Mouse (Mus musculus) adrenal gland, adult 18-20 months (tissue): ENCODE results near the gene Rpl10a. TPM values are rescaled to one million over a fixed set of nuclear protein-coding genes. Genes with fewer than 3 reads are reported as not detected.
"Not testable (repeated sequence)": the region's sequence is repeated elsewhere in the genome, so short reads cannot be mapped to it uniquely, and the experiment has no call there.

Experiments
- DNase-seq, 2 experiments: peaks; one replicate each; pipeline ENCODE4 v3.0.0; 2021 to 2022; ENCODE audit warnings: low spot score in 2 of 2
- total RNA-seq, 2 experiments: library from RNA; stranded (reverse); gene quantifications; 1 replicate in 1 of 2; 2 replicates in 1 of 2; pipeline ENCODE4 v1.2.3; 2021

The Rpl10a gene
- total RNA-seq, 2 experiments from 2014 or later, result 760 to 827 TPM

DNA sequence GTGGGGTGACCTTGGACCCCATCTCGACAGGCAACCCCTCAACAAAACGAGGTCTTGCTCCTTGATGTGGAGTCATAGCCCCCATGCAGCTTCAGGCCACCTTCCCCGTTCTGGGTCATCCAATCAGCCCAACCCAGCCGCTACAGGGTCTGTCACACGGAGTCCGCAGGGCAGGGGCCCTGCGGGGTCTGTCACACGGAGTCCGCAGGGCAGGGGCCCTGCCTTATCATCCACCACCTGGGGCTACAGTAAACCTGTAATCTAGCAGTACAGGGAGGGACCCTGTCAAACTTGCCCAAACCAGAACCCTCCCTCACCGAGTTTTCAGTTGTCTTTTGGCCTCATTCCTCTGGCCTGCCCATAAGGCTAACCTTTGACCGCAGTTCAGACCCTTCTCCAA lies 23.7 kb downstream of the Rpl10a start:
- no peak for DNase-seq

DNA sequence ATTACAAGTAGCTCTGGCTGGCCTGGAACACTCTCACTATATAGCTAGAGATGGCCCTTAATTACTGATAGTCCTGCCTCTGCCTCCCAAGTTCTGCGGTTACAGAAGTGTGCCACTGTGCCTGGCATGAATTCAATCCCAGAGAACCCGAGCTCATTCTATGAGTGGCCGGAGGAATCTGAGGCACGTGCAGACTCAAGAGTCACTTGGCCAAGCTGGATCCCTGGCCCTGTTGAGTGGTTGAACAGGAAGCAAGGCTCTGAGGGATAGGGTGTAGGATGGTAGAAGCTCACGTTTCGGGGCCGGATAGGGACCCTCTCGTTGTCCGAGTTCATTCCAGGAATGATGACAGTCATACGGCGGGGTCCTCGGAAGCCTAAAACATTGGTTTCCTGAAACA lies 27.6 kb downstream of the Rpl10a start:
- no peak for DNase-seq

DNA sequence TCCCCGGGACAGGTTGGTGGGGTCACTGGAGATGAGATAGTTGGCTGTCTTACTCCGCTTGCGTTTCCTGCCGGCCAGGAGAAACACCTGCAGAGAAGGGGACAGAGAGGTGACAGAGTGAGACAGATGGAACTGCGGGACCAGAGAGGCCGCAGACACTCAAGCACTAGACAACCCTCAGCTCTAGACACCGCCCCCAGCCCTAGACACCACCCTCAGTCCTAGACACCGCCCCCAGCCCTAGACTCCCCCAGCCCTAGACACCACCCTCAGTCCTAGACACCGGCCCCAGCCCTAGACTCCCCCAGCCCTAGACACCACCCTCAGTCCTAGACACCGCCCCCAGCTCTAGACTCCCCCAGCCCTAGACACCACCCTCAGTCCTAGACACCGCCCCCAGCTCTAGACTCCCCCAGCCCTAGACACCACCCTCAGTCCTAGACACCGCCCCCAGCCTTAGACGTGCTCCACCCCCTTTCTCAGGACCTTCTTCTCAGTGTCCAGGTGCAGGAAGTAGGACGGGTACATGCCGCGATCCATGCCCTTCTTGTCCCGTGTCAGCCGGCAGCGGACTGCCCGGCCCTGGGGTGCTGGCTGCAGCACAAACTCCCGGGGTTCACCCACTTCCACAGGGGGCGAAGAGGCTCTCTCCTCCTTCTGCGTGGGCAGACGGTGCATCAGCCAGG lies 30.4 kb downstream of the Rpl10a start:
- not testable (repeated sequence) for DNase-seq

DNA sequence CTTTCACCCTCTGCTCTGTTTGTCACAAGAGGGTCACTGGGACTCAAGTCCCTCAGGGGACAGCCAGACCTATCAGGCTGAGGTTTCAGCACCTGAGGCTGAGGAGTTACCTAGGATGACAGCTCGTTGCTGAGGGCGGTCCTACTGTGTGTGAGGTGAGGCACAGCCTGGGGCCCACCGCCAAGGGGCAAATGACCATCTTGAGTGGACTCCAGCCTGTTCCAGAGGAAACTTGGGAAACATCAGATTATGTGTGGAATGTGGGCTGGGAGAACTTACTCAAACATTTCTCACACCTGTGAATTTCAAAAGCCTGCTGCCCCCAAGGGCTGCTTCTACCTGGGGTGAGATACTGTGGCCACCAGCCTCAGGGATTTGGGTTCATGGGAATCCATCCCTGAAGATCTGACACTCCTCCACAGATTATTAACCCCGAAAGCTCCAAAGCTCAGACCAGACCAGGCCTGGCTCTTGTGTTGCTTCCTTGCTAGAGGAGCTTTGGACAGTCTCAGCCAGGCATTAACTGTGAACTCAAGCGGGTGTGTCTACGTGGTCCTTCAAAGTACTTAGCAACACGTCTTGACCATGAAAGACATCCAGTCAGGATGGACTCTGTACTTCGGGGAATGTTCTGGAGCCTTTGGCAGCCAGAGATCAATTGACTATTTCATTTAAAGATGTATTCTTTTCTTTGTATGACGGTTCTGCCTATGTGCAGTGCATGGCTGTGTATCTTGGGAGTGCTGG lies 32.4 kb downstream of the Rpl10a start:
- no peak for DNase-seq

DNA sequence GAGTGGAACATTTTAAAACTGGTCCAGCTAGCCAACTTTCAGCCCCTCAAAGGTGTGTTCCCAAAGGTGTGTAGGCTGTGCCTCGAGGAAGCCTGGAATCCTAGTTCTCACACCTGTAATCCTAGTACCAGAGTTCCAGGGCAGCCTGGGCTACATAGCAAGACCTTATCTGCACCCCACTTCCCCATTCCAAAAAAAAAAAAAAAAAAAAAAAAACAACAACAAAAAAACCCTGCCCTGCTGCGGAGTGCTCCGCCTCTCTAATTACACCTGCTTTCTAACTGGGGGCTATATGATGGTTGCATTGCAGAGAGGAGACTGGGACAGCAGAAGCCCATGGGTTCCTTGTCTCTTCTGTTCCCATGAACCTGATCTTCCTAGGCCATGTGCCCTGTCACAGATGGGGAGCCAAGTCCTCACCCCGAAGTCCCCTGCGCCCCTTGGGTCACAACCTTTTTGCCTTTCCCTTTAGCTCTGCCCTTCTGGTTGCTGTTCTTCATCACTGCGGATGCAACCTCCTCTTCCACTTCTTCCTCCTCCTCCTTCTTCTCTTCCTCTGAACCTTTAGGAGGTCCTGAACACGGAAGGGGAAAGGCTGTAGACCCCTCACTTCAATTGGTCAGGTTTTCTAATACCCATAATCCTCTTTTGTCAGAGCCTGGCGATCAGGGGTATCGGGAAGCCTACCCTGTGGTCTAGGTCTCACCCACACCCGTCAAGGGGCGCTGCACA lies 33.8 kb downstream of the Rpl10a start:
- no peak for DNase-seq

DNA sequence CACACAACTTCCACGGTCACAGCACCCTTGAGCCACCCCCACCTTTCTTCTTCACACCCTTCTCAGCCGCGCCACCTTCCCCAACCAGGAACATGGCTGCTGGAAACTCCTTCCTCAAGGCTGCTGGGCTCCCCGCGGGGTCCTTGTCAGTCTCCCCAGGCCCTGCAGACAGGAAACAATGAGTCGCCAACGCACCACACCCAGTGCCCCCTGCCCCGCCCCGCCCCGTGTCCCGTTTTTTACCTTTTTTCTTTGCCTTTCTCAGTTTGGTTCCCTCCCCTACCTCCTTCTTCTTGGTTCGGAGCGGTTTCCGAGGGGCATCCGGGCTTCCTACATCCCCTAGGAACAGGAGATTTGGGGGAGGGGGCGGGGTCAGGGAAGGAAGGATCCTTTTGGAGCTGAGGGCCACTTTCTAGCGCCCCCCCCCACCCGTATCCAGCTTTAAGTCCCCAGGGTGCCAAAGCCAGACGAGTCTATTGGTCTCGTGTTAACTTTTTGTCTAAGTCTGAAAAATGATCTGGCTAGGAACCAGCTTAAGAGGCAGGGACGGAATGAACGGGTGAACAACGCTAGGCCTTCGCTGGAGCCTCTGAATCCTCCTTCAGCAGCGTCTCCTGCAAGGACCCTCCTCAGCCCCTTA lies 34.5 kb downstream of the Rpl10a start:
- DNase-seq, result no peak

DNA sequence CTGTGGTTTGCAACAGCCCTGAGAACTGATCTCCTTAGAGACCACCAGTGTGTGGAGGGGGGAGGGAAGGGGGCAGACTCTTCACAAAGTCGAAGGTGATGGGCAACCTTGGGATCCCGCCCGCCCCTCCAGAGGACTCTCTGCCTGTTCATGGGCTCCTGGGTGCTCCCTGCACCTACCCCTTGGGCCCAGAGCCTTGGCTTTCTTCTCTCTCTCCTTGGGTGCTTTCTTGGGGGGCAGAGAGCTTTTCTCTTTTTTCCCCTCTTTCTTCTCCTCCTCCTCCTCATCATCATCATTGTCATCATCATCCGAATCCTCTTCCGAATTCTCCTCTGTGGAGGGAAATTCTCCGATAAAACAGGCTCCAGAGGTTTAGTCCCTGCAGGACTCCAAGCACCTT lies 35.2 kb downstream of the Rpl10a start:
- DNase-seq, result no peak

DNA sequence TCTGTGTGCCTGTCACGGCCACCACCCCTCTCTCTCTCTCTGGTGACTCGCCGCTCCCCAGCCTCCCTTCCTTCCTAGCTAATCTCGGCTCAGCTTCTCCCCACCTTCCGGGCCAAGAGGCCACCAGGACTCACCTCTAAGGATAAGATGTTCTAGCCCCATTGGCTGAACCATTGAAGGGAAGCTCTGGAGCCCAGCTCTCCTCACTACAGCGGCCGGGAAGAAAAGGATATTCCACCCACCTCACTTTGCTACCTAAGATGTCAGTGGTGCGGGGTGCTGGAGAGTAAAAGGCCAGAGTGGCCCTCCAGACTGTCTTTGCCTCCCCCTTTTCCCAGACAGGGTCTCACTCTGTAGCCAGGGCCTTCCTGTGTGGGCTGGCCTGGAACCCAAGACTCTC lies 36.9 kb downstream of the Rpl10a start, which contains the start of gene Tulp1:
Gene Tulp1 (minus strand): TSS at position 101 of the 400 bp plus-strand sequence.
- no peak for DNase-seq

DNA sequence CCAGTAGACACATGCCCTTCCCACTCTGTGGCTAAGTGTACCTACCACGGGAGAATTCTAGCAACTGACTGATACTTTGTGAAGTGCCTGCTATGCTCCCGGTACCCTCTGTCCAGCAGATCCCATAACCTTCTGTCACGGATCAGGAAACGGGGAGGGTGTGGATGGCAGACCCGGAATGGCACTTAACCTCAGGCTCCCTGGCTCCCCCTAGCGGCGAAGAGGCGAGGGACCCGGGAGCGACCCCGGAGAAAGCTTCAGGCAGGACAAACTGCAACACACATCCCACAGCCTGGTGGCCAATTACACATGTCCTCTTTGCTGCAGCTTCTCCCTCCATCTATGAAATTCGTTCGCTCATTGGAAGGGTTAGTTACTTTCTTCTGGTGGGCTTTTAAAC lies 40.2 kb downstream of the Rpl10a start:
- peak; percentile 76 to 86 for DNase-seq

DNA sequence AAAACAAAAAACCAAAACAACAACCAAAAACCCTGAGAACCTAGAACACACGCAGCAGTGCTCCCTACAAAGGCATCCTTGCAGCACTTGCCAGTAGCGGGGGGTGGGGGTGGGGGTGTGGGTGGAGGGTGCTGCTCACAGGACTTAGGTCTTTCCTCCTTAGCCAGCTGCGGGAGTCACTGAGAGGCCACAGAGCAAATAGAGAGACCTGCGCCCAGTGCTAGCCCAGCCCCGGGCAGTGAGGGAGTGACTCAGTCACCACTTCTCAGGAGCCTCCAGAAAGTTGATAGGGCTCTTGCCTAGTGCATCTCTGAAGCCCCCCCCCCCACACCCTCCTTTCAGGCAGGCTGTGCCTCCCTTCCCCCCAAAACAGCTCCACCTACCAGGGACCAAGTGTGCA lies 40.8 kb downstream of the Rpl10a start:
- DNase-seq, result no peak

DNA sequence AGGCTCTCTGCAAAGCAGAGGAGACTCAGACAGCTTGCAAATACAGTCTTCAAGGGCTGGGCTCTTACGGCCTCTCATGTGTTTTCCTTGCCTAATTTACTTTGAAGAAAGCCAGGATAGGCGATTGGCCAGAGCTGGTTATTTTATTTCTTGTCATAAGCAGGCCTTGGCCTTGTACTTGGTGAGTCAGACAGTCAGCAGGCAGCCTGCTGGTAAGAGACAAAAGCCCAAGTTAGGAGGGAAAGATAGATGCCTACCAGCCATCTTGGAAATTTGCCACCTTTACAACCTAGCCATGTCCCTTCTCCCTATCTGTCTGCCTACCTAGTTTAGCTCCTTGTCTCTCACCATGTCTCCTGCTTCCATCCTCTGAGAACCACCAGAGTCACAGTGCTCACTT lies 43.0 kb downstream of the Rpl10a start:
- no peak for DNase-seq

DNA sequence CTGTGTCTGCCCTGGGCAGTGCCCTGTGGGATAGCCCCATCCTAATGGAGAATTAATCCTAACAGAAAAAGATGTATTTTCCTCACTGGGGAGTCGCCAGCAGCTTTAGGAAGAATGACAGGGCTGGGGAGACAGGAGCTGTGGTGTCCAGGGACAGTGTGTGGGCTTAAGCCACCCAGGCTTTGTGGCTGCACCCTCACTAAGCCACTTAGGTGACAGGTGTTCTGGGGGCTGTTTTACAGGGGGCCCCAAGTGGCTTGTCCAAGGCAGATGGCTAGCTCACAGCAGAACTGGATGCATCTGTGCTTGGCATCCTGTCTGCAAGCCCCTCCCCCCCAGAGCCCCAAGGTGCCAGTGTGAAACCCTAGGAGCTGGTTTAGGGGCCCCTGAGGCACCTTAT lies 43.7 kb downstream of the Rpl10a start:
- DNase-seq, result no peak

DNA sequence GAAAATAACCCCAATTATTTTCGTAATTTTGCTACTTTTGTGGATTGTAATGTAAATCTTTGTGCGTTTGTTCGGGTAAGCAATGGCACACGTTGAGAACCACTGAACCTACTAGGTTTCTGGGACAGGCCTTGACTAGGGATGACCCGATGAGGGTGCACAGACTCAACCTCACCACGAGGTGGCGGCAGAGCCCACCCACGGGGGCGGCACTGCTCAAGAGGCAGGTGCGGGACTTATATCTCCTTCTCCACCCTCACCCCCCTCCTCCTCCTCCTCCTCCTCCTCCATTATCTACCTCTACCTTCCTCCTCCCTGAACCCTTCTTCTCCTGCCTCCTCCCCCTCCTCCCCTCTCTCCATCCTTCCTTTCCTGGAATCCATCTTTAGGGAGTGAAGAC lies 45.5 kb downstream of the Rpl10a start:
- peak; percentile 44 to 67 for DNase-seq

DNA sequence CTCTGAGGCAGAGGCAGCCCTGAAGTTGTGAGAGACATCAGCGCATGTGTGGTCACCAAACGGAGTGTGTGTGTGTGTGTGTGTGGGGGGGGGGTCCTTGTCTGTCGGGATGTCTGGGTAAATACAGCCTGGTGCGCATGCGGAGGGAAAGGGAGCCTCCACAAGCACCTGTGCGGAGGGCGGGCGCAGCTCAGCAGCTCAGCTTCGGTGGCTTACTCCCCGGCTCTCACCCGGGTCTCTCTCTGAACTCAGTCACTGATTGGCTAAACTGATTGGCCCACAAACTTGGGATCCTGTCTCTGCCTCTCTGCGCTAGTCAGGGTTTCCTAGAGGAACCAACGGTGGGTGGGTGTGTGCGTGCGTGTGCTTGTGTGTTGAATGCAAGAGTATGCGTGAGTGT lies 46.2 kb downstream of the Rpl10a start:
- no peak for DNase-seq

DNA sequence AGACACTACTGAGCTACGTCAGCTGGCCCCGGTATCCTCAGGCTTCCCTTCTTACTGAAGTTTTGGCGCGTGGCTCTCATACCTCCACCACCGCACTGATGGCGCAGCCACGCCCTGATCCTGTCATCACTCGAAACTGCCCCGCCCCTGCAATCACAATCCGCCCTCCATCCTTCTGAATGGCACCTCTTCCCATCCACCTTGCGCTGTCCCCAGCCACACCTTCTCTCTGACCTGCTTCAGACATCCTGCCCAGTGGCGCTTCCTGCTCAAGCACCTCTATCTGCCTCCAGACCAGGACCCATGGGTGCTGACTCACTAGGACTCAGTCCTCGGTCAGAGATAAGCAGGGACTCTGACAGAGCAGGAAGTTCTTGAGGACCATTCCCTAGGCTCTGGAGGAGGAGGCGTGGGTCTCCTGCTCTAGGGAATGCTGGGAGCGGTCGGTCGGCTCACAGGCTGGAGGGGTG lies 47.4 kb downstream of the Rpl10a start:
- DNase-seq, result no peak

DNA sequence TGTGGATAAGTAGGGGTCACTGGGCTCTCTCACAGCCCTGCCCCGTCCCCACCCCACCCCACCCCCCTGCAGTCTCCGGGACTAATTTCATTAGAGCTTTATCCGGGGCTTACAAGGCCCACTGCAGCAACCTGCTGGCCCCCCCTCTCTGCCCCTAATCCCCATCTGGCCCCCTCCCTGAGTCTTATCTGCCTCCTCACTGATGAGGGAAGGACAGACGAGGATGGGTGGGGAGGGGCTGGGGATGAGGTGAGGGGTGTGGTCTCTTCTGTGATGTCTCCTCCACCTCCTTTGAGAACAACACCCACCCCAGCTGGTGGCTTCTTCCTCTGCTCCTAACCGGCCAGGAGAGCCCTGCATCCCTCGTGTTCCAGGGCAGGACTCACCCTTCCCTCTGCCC lies 52.0 kb downstream of the Rpl10a start:
- DNase-seq, result no peak

Other genes with a start within 250 kb of the Rpl10a start
- gene Tcp11, start 247.8 kb upstream of the Rpl10a start, total RNA-seq, result not detected
- 1 to 10 TPM; 4.8 to 9.3 TPM for gene Scube3, start 186.3 kb upstream of the Rpl10a start, total RNA-seq
- gene Zfp523, start 151.3 kb upstream of the Rpl10a start, total RNA-seq, result 10 to 100 TPM; 36.1 to 36.5 TPM
- gene Def6, start 120.7 kb upstream of the Rpl10a start, total RNA-seq, result 1 to 10 TPM; 1.2 to 1.3 TPM
- gene Ppard, start 95.8 kb upstream of the Rpl10a start, total RNA-seq, result 10 to 100 TPM; 70.6 to 70.7 TPM
- 10 to 100 TPM; 18.2 to 23.7 TPM for gene Fance, start 15.0 kb upstream of the Rpl10a start, total RNA-seq
- 1 to 10 TPM; 7.4 to 8.5 TPM for gene Tead3, start 22.3 kb downstream of the Rpl10a start, total RNA-seq
- gene Tulp1, start 36.8 kb downstream of the Rpl10a start, total RNA-seq, result not detected
- 100 to 1,000 TPM; 111 to 112 TPM for gene Fkbp5, start 189.1 kb downstream of the Rpl10a start, total RNA-seq
- gene Armc12, start 202.3 kb downstream of the Rpl10a start, total RNA-seq, result not detected
- not detected for gene Clpsl2, start 220.9 kb downstream of the Rpl10a start, total RNA-seq
- not detected for gene Clps, start 232.3 kb downstream of the Rpl10a start, total RNA-seq
- 1 to 10 TPM; 2.0 to 2.6 TPM for gene Lhfpl5, start 247.2 kb downstream of the Rpl10a start, total RNA-seq